In genomic region chr2:129199328-129200085, GRCm38 (mm10) we compare ENCODE assay signal across 8 mouse cellular contexts. TPM values are rescaled to one million over a fixed set of nuclear protein-coding genes. Genes with fewer than 3 reads are reported as not detected.
DNase-seq lines count a peak whose midpoint lies in the region; ATAC-seq and TF ChIP-seq lines count a peak whose summit lies in the region.

No protein-coding gene starts in this region.

- no peak for ATAC-seq in CD4-positive, CD25-positive, alpha-beta regulatory T cell, adult 4 months
- ATAC-seq in forebrain, embryonic 16.5 days: peak; percentile 6; the same call in 1 of the 2 replicates
- no peak for ATAC-seq in limb, embryonic 11.5 days (ENCODE audit: insufficient number of reproducible peaks, low FRiP score, low TSS enrichment, low read depth)
- peak; percentile 6 for ATAC-seq in neural tube, embryonic 13.5 days (ENCODE audit: low read depth)
- ATAC-seq in activated CD4-positive, CD25-positive, alpha-beta regulatory T cell, adult 4 months: no peak

- 10% methylated on average over 31 of the region's 31 CpGs for WGBS in forebrain, embryonic 16.5 days
- WGBS in limb, embryonic 11.5 days: 32% methylated on average over 31 of the region's 31 CpGs
- 15% methylated on average over 31 of the region's 31 CpGs for WGBS in neural tube, embryonic 13.5 days

- DNase-seq in CD4-positive, CD25-positive, alpha-beta regulatory T cell, adult 2 months (ENCODE audit: low read depth, low spot score): peak; percentile 41
- DNase-seq in testis, postnatal 10 days (ENCODE audit: low spot score): no peak
- DNase-seq in limb, embryonic 11.5 days (ENCODE audit: low spot score): peak; percentile 27

- H3K4me2 ChIP-seq in forebrain, embryonic 16.5 days (ENCODE audit: low read length): peak overlapping the region; percentile 73
- H3K4me2 ChIP-seq in limb, embryonic 11.5 days (ENCODE audit: low read depth, severe bottlenecking): peak overlapping the region; percentile 94
- H3K4me2 ChIP-seq in neural tube, embryonic 13.5 days: peak overlapping the region; percentile 85

- peak overlapping the region; percentile 83 for H3K9ac ChIP-seq in forebrain, embryonic 16.5 days (replicated peaks; ENCODE audit: low read depth, low read length)
- peak overlapping the region; percentile 81 for H3K9ac ChIP-seq in limb, embryonic 11.5 days (ENCODE audit: low read length)
- H3K9ac ChIP-seq in neural tube, embryonic 13.5 days: peak overlapping the region; percentile 90

- H3K4me3 ChIP-seq in testis, adult 2 months (ENCODE audit: control insufficient read depth, low read depth, low read length): peak overlapping the region; percentile 46; the same call in 1 of the 2 replicates
- H3K4me3 ChIP-seq in forebrain, embryonic 16.5 days (replicated peaks; ENCODE audit: low read length): peak overlapping the region; percentile 80
- peak overlapping the region; percentile 91 for H3K4me3 ChIP-seq in limb, embryonic 11.5 days (ENCODE audit: low read depth, low read length)
- peak overlapping the region; percentile 73 for H3K4me3 ChIP-seq in neural tube, embryonic 13.5 days

- no peaks in the 10 kb centered on the region for H3K27me3 ChIP-seq in testis, adult 2 months (ENCODE audit: control insufficient read depth, insufficient read depth, low read length)
- no peaks in the 10 kb centered on the region for H3K27me3 ChIP-seq in forebrain, embryonic 16.5 days (replicated peaks; ENCODE audit: control insufficient read depth, insufficient read depth, low read length)
- H3K27me3 ChIP-seq in limb, embryonic 11.5 days (ENCODE audit: control insufficient read depth, insufficient read depth, low read length): no peaks in the 10 kb centered on the region
- no peaks in the 10 kb centered on the region for H3K27me3 ChIP-seq in neural tube, embryonic 13.5 days

- no peak overlapping the region for H3K27ac ChIP-seq in testis, adult 2 months (ENCODE audit: control insufficient read depth, insufficient read depth, low read depth, low read length)
- H3K27ac ChIP-seq in forebrain, embryonic 16.5 days (ENCODE audit: low read length): peak overlapping the region; percentile 88
- 0 out of 2 replicates have a peak overlapping the region, but pooled peaks have one; percentile 84 for H3K27ac ChIP-seq in limb, embryonic 11.5 days (replicated peaks; ENCODE audit: low read depth, low read length)
- peak overlapping the region; percentile 95 for H3K27ac ChIP-seq in neural tube, embryonic 13.5 days (replicated peaks)

- H3K36me3 ChIP-seq in testis, adult 2 months (ENCODE audit: control insufficient read depth, insufficient read depth, low read length): no peaks in the 10 kb centered on the region
- H3K36me3 ChIP-seq in forebrain, embryonic 16.5 days (ENCODE audit: control insufficient read depth, insufficient read depth): peaks cover 5% of the 10 kb centered on the region
- peaks cover 4% of the 10 kb centered on the region; the same call in 1 of the 2 replicates for H3K36me3 ChIP-seq in limb, embryonic 11.5 days (ENCODE audit: control insufficient read depth, insufficient read depth, low read length)
- H3K36me3 ChIP-seq in neural tube, embryonic 13.5 days: peaks cover 36% of the 10 kb centered on the region

- TF ChIP-seq POLR2A in testis, adult 2 months (IDR thresholded peaks at IDR 0.05; ENCODE audit: control insufficient read depth, low read depth, low read length): no peak

- peaks cover 4% of the 10 kb centered on the region for H3K4me1 ChIP-seq in testis, adult 2 months (ENCODE audit: control insufficient read depth, insufficient read depth, low read length)
- peaks cover 27% of the 10 kb centered on the region for H3K4me1 ChIP-seq in forebrain, embryonic 16.5 days (replicated peaks; ENCODE audit: control insufficient read depth, insufficient read depth, low read length)
- H3K4me1 ChIP-seq in limb, embryonic 11.5 days (ENCODE audit: control insufficient read depth, insufficient read depth, low read length): peaks cover 13% of the 10 kb centered on the region; the same call in 1 of the 2 replicates
- H3K4me1 ChIP-seq in neural tube, embryonic 13.5 days (replicated peaks): peaks cover 36% of the 10 kb centered on the region

- no peak for TF ChIP-seq CTCF in testis, adult 2 months (IDR thresholded peaks at IDR 0.05; ENCODE audit: control insufficient read depth, insufficient read depth, insufficient replicate concordance, low read depth, low read length)

- H3K9me3 ChIP-seq in forebrain, embryonic 16.5 days (ENCODE audit: control insufficient read depth, low read length): no peaks in the 10 kb centered on the region
- H3K9me3 ChIP-seq in limb, embryonic 11.5 days (ENCODE audit: control insufficient read depth, low read length): no peaks in the 10 kb centered on the region
- H3K9me3 ChIP-seq in neural tube, embryonic 13.5 days: no peaks in the 10 kb centered on the region

RNA-seq across cellular contexts. Expression of gene Slc20a1, which starts 0.9 kb away (rescaled TPM):
- polyA plus RNA-seq in CD4-positive, CD25-positive, alpha-beta regulatory T cell, adult 4 months (2017; shearing (Covaris generic)): 100 to 1,000 TPM in 1 of 2 experiments, 10 to 100 TPM in 1; 94.7 to 130 TPM
- polyA plus RNA-seq in testis, adult 2 months (2012; rRNA removed): 10.8 and 14.9 TPM in 2 replicates
- polyA plus RNA-seq in forebrain, embryonic 16.5 days (2015; fragmentation: Nextera tagmentation; extraction: Ambion mirVana): 58.3 and 60.4 TPM in 2 replicates
- polyA plus RNA-seq in limb, embryonic 11.5 days (2014; fragmentation: Nextera tagmentation; extraction: Ambion mirVana): 47.0 and 50.8 TPM in 2 replicates
- 43.2 and 48.9 TPM in 2 replicates for polyA plus RNA-seq in neural tube, embryonic 13.5 days (2015; fragmentation: Nextera tagmentation; extraction: Ambion mirVana)
- 10 to 100 TPM; 68.0 to 74.3 TPM for polyA plus RNA-seq in activated CD4-positive, CD25-positive, alpha-beta regulatory T cell, adult 4 months (2017; shearing (Covaris generic))

Comparison
In these comparisons a context has a peak if more than half of its experiments do, and no peak if none do; other contexts are left out.
1. ATAC-seq: peak in forebrain, embryonic 16.5 days (single experiment) and neural tube, embryonic 13.5 days (single experiment); none in CD4-positive, CD25-positive, alpha-beta regulatory T cell, adult 4 months (single experiment), limb, embryonic 11.5 days (single experiment) and activated CD4-positive, CD25-positive, alpha-beta regulatory T cell, adult 4 months (single experiment).
2. Peak in every context shown above with its lines, with median percentiles within 50 percentile points of each other: H3K4me3 ChIP-seq, H3K4me2 ChIP-seq and H3K9ac ChIP-seq.